Mouse (Mus musculus): Measurements from ENCODE around the gene A4gnt. TPM values are rescaled to one million over a fixed set of nuclear protein-coding genes. Genes with fewer than 3 reads are reported as not detected.

A4gnt gene
- not detected in 2 replicates for total RNA-seq (2012; rRNA removed)
- total RNA-seq (2014; rRNA removed): not detected in 2 replicates
- polyA plus RNA-seq (2012; ENCODE audit: insufficient read length, low read depth): not detected in 2 replicates

DNA sequence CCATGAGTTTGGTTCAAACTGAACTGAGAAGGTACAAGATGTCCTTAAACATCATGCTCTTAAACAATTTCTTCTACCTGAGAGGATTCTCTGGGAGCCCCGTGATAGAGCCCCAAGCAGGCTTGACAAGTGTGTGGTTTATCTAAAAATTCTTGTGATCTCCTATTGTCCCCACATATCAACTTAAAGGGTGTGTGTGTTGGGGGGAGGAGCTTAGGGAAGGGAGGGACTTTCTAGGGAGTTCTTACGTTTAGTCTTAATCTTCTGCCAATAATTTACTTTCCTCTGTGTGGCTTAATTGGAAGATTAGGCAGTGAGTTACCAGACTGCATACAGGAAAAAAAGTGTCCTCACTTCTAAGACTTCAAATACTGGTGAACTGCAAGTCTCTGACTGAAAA is at the start of gene A4gnt:
Gene A4gnt (plus strand): TSS at position 301 of the 400 bp plus-strand sequence.
- H3K4me1 ChIP-seq (ENCODE audit: control insufficient read depth in 1 of 2, insufficient read depth in 2 of 2): no peaks in the 10 kb centered on the region
- H3K4me2 ChIP-seq (ENCODE audit: insufficient read depth, low read depth, poor library complexity, severe bottlenecking): no peak within 1 kb of the TSS
- H3K9me3 ChIP-seq (replicated peaks; ENCODE audit: low read length): no peaks in the 10 kb centered on the region
- in situ Hi-C loops (cut with MboI; ENCODE audit: low pct_ligation_motif_present, low pct_unique_long_range_greater_than_20kb, low sequenced_read_pairs) (no loop called here), dilution Hi-C loops (cut with MboI; ENCODE audit: extremely low pct_ligation_motif_present, extremely low pct_unique_long_range_greater_than_20kb, low sequenced_read_pairs) (no loop called here)
- peaks cover 5% of the 10 kb centered on the region for H3K27me3 ChIP-seq (replicated peaks)
- H3K4me3 ChIP-seq (replicated peaks in 1 of 3; ENCODE audit: low read depth in 2 of 3, low read length in 2 of 3, poor library complexity in 1 of 3): no peak within 1 kb of the TSS
- no peaks in the 10 kb centered on the region for H3K79me2 ChIP-seq (replicated peaks; ENCODE audit: control insufficient read depth, extremely low read depth, insufficient read depth, poor library complexity, severe bottlenecking)
- H3K36me3 ChIP-seq (replicated peaks in 1 of 2; ENCODE audit: control insufficient read depth in 1 of 2, insufficient read depth in 1 of 2, low read length in 1 of 2): no peaks in the 10 kb centered on the region
- DNase-seq (ENCODE audit: extremely low read depth): no peak
- H3K9ac ChIP-seq (ENCODE audit: insufficient read depth, low read depth): no peak within 1 kb of the TSS
- no peak within 1 kb of the TSS for H3K27ac ChIP-seq (ENCODE audit: insufficient read depth, low read depth)
- TF ChIP-seq MXI1 (IDR thresholded peaks at IDR 0.05; ENCODE audit: low read depth, low read length) (no peak), JUND (conservative IDR thresholded peaks at IDR 0.05; ENCODE audit: low read depth, low read length) (no peak), ZNF384 (IDR thresholded peaks at IDR 0.05; ENCODE audit: low read depth, low read length) (no peak), MAFK (IDR thresholded peaks at IDR 0.05; ENCODE audit: insufficient replicate concordance, low read length) (no peak), ETS1 (conservative IDR thresholded peaks at IDR 0.05; ENCODE audit: low read depth, low read length) (no peak), ZMIZ1 (IDR thresholded peaks at IDR 0.05; ENCODE audit: low read depth, low read length) (no peak), MYC (IDR thresholded peaks at IDR 0.05; ENCODE audit: low read depth, low read length) (no peak), KAT2A (IDR thresholded peaks at IDR 0.05; ENCODE audit: insufficient replicate concordance, low read length) (no peak), TCF12 (IDR thresholded peaks at IDR 0.05; ENCODE audit: low read depth, low read length) (no peak)

DNA sequence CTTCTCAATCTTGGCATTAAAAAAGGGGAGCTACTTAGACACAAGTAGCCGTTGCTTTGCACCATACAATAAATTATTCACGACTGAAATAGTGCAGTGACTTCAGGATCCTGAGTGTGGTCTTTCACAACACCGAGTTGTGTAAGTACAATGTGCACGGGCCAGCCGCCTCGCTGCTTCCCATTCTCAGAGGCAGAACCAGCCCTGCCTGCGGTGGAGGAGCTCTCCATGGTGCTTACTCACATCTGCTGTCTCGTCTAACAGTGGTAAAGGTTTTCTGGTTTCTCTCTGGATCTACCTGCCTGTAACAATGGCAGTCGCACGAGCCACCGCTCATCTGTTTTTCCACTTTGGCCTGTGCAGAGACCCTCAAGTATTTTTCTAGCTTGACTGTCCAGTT is 48.6 kb upstream of the A4gnt start:
- Histone ChIP-seq H3K4me3 (replicated peaks in 1 of 3; ENCODE audit: low read depth in 2 of 3, low read length in 2 of 3, poor library complexity in 1 of 3) (no peak overlapping the region), H3K27me3 (replicated peaks) (no peaks in the 10 kb centered on the region), H3K9ac (ENCODE audit: insufficient read depth, low read depth) (no peak overlapping the region), H3K4me2 (ENCODE audit: insufficient read depth, low read depth, poor library complexity, severe bottlenecking) (no peak overlapping the region; the same call in 1 of the 2 replicates), H3K4me1 (ENCODE audit: control insufficient read depth in 1 of 2, insufficient read depth in 2 of 2) (peaks cover 0 to 30% of the 10 kb centered on the region in 2 experiments; a peak in 3 of 4 replicates), H3K79me2 (replicated peaks; ENCODE audit: control insufficient read depth, extremely low read depth, insufficient read depth, poor library complexity, severe bottlenecking) (peaks cover 39% of the 10 kb centered on the region), H3K36me3 (replicated peaks in 1 of 2; ENCODE audit: control insufficient read depth in 1 of 2, insufficient read depth in 1 of 2, low read length in 1 of 2) (peaks cover 0 to 2% of the 10 kb centered on the region in 2 experiments), H3K9me3 (replicated peaks; ENCODE audit: low read length) (no peaks in the 10 kb centered on the region), H3K27ac (ENCODE audit: insufficient read depth, low read depth) (no peak overlapping the region)
- no peak for TF ChIP-seq NELFE (IDR thresholded peaks at IDR 0.05; ENCODE audit: low read depth, low read length)
- TF ChIP-seq MXI1 (IDR thresholded peaks at IDR 0.05; ENCODE audit: low read depth, low read length): peak; percentile 93
- peak; percentile 91 for TF ChIP-seq SIN3A (IDR thresholded peaks at IDR 0.05; ENCODE audit: low read length)
- TF ChIP-seq BHLHE40 (IDR thresholded peaks at IDR 0.05; ENCODE audit: low read depth, low read length): no peak
- no peak for TF ChIP-seq ELF1 (IDR thresholded peaks at IDR 0.05; ENCODE audit: low read depth, low read length)
- DNase-seq (ENCODE audit: extremely low read depth): peak; percentile 49
- in situ Hi-C loops (cut with MboI; ENCODE audit: low pct_ligation_motif_present, low pct_unique_long_range_greater_than_20kb, low sequenced_read_pairs): no loop called here
- dilution Hi-C loops (cut with MboI; ENCODE audit: extremely low pct_ligation_motif_present, extremely low pct_unique_long_range_greater_than_20kb, low sequenced_read_pairs): no loop called here

DNA sequence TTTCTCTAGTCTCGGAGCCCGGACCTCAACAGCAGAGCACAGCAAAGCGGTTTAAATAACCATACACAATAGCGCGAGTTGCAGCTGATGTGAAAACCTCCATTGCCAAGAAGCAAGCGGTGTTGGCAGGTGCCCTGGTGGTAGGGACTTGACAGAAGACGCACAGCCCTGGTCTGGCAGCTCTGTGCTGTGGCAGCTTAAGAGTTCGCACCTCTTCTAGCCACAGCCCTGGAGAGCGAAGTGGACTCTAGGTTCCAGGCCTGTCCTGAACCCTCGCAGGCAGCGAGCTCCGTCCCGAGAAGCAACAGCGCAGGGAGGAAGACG is 44.3 kb upstream of the A4gnt start:
- peaks cover 24% of the 10 kb centered on the region for H3K79me2 ChIP-seq (replicated peaks; ENCODE audit: control insufficient read depth, extremely low read depth, insufficient read depth, poor library complexity, severe bottlenecking)

More for the DNA sequence above, 44.3 kb upstream of the A4gnt start:
- in situ Hi-C loops (cut with MboI; ENCODE audit: low pct_ligation_motif_present, low pct_unique_long_range_greater_than_20kb, low sequenced_read_pairs): no loop called here
- dilution Hi-C loops (cut with MboI; ENCODE audit: extremely low pct_ligation_motif_present, extremely low pct_unique_long_range_greater_than_20kb, low sequenced_read_pairs): no loop called here
- no peak overlapping the region for H3K27ac ChIP-seq (ENCODE audit: insufficient read depth, low read depth)
- H3K36me3 ChIP-seq (replicated peaks in 1 of 2; ENCODE audit: control insufficient read depth in 1 of 2, insufficient read depth in 1 of 2, low read length in 1 of 2): peaks cover 0 to 2% of the 10 kb centered on the region in 2 experiments
- H3K4me3 ChIP-seq (replicated peaks in 1 of 3; ENCODE audit: low read depth in 2 of 3, low read length in 2 of 3, poor library complexity in 1 of 3): peak overlapping the region; percentile 76 to 96 (median 78)
- no peaks in the 10 kb centered on the region for H3K27me3 ChIP-seq (replicated peaks)
- no peak for DNase-seq (ENCODE audit: extremely low read depth)
- H3K9ac ChIP-seq (ENCODE audit: insufficient read depth, low read depth): peak overlapping the region; percentile 82
- TF ChIP-seq MEF2A (IDR thresholded peaks at IDR 0.05; ENCODE audit: borderline replicate concordance, low read depth, low read length): no peak
- TF ChIP-seq ETS1 (conservative IDR thresholded peaks at IDR 0.05; ENCODE audit: low read depth, low read length): no peak
- TF ChIP-seq IRF4 (IDR thresholded peaks at IDR 0.05; ENCODE audit: low read depth, low read length): no peak
- 0 out of 2 replicates have a peak, but pooled peaks have one; percentile 7 for TF ChIP-seq SIN3A (IDR thresholded peaks at IDR 0.05; ENCODE audit: low read length)
- no peaks in the 10 kb centered on the region for H3K9me3 ChIP-seq (replicated peaks; ENCODE audit: low read length)
- H3K4me2 ChIP-seq (ENCODE audit: insufficient read depth, low read depth, poor library complexity, severe bottlenecking): peak overlapping the region; percentile 86
- peaks cover 0 to 21% of the 10 kb centered on the region in 2 experiments; a peak in 3 of 4 replicates for H3K4me1 ChIP-seq (ENCODE audit: control insufficient read depth in 1 of 2, insufficient read depth in 2 of 2)
